Mouse (Mus musculus) spleen, adult 2 months (tissue): ENCODE data around the gene Lhx4.

Experiments
- CTCF ChIP-seq: fragments of 200-500 bp; IDR thresholded peaks from 2 replicates; pipeline ENCODE4 v1.5.1; 2011; ENCODE audit warnings: mild to moderate bottlenecking, inconsistent platforms; ENCODE audit not compliant: insufficient read depth, insufficient read length, insufficient replicate concordance; ENCODE audit errors: extremely low read depth
- POLR2A ChIP-seq: fragments of 200-500 bp; IDR thresholded peaks from 2 replicates; pipeline ENCODE4 v1.6.1; 2011; ENCODE audit warnings: low read depth, low read length, inconsistent platforms

DNA sequence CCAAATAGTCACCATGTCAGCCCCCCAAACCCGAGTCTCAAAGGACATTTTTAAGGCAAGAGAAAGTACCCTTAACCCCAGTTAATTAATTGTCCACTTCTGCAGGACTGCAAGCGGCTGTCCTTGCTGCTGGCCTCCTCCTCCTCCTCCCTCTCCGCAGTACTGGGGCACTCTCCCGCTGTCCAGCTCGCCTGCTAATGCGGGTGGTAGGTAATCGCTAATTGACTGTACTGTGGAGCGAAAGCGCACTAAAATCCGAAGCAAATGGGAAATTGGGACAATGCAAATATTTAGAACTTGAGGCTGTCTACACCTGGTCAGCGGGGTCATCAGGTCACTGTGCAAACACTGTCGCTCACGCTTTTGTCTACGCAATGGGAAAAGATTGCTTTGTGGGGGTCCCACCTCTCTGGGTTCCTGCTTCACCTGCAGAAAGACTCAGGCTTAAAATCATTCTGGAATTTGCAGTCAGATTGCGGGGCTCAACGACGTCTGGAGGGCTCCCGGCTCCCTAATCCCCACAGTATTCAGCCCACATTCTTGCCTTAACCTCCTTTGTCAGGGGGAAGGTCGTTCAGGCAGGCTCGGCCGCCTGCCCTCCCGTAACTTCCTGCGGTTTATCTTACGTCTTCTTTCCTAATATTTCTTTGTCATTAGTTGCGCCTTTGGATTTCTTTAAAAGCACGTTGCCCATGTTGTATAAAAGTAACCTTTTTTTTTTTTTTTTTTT lies 15.2 kb downstream of the Lhx4 start:
- TF ChIP-seq POLR2A (no peak), CTCF (no peak)
